Mouse (Mus musculus) erythroblast, embryonic 14.5 days (primary cell): ENCODE results near the gene Cep55.

Experiments
- GATA1 ChIP-seq: IDR thresholded peaks from 2 replicates; pipeline ENCODE4 v1.6.1; 2012; ENCODE audit warnings: low read length, inconsistent platforms, mixed read lengths
- TAL1 ChIP-seq: IDR thresholded peaks from 3 replicates; pipeline ENCODE4 v1.6.1; 2012; ENCODE audit warnings: low read length, inconsistent platforms, mixed read lengths

- TF ChIP-seq TAL1 (no peak), GATA1 (no peak)
Measured at GRCm38 (mm10) chr19:38033735-38034057, 21.1 kb upstream of the Cep55 start.
